Mouse (Mus musculus) bone marrow macrophage, adult 2 months (primary cell): ENCODE results near the gene Kctd15. TPM values are rescaled to one million over a fixed set of nuclear protein-coding genes. Genes with fewer than 3 reads are reported as not detected.

ENCODE experiments used
- H3K27ac ChIP-seq: 2 replicates; pipeline ENCODE4 v1.5.1; 2012; ENCODE audit warnings: low read depth, low read length; ENCODE audit not compliant: insufficient read depth
- H3K4me1 ChIP-seq: 2 replicates; pipeline ENCODE4 v1.6.1; 2012; ENCODE audit warnings: low read length; ENCODE audit not compliant: control insufficient read depth, insufficient read depth
- H3K4me3 ChIP-seq: 2 replicates; pipeline ENCODE4 v1.5.1; 2012; ENCODE audit warnings: mild to moderate bottlenecking, low read length, moderate library complexity; ENCODE audit not compliant: insufficient read depth
- CTCF ChIP-seq: IDR thresholded peaks from 2 replicates; pipeline ENCODE4 v1.5.1; 2012; ENCODE audit warnings: low read depth, mild to moderate bottlenecking, low read length, moderate library complexity
- POLR2A ChIP-seq: IDR thresholded peaks from 2 replicates; pipeline ENCODE4 v1.6.1; 2012; ENCODE audit warnings: mild to moderate bottlenecking, low read depth, low read length, borderline replicate concordance
- polyA plus RNA-seq: library from polyadenylated mRNA; stranded (reverse); fragments of >200 nt; gene quantifications from 2 replicates; pipeline ENCODE4 v1.2.4, GENCODE M21; 2012; ENCODE audit not compliant: missing spikeins, insufficient read depth, insufficient read length

The Kctd15 gene
- not detected in 2 replicates for polyA plus RNA-seq

- no peak within 1 kb of the TSS for H3K27ac ChIP-seq
- no peak for TF ChIP-seq POLR2A
- no peak for TF ChIP-seq CTCF
- peak within 1 kb of the TSS; percentile 61 for H3K4me3 ChIP-seq
- H3K4me1 ChIP-seq: no peaks in the 10 kb centered on the region
These were observed at the start of gene Kctd15 for GRCm38 (mm10) chr7:34656632-34657031. Gene Kctd15, minus strand, starts transcription at chr7:34656732.

GRCm38 (mm10) chr7:34704401-34704800, 47.9 kb upstream of the Kctd15 start:
- TF ChIP-seq POLR2A (no peak), CTCF (no peak)
- no peak overlapping the region for H3K4me3 ChIP-seq
- H3K4me1 ChIP-seq: no peaks in the 10 kb centered on the region
- H3K27ac ChIP-seq: no peak overlapping the region

- no peak overlapping the region for H3K27ac ChIP-seq
- H3K4me3 ChIP-seq: no peak overlapping the region
- H3K4me1 ChIP-seq: no peaks in the 10 kb centered on the region
- TF ChIP-seq POLR2A (no peak), CTCF (no peak)
These were observed 46.9 kb upstream of the Kctd15 start for GRCm38 (mm10) chr7:34703437-34703836.

GRCm38 (mm10) chr7:34702718-34703351, 46.3 kb upstream of the Kctd15 start:
- no peak overlapping the region for H3K4me3 ChIP-seq
- H3K27ac ChIP-seq: no peak overlapping the region
- no peaks in the 10 kb centered on the region for H3K4me1 ChIP-seq
- no peak for TF ChIP-seq CTCF
- TF ChIP-seq POLR2A: no peak

GRCm38 (mm10) chr7:34699888-34700287, 43.4 kb upstream of the Kctd15 start:
- TF ChIP-seq CTCF (no peak), POLR2A (no peak)
- no peak overlapping the region for H3K27ac ChIP-seq
- H3K4me3 ChIP-seq: no peak overlapping the region
- H3K4me1 ChIP-seq: no peaks in the 10 kb centered on the region

- Histone ChIP-seq H3K4me3 (no peak overlapping the region), H3K27ac (no peak overlapping the region), H3K4me1 (no peaks in the 10 kb centered on the region)
- TF ChIP-seq POLR2A (no peak), CTCF (no peak)
These were observed 41.7 kb upstream of the Kctd15 start for GRCm38 (mm10) chr7:34698221-34698620.

GRCm38 (mm10) chr7:34696086-34696485, 39.6 kb upstream of the Kctd15 start:
- Histone ChIP-seq H3K27ac (no peak overlapping the region), H3K4me3 (no peak overlapping the region)
- TF ChIP-seq POLR2A (no peak), CTCF (no peak)

GRCm38 (mm10) chr7:34694898-34695297, 38.4 kb upstream of the Kctd15 start:
- Histone ChIP-seq H3K4me3 (no peak overlapping the region), H3K27ac (no peak overlapping the region), H3K4me1 (no peaks in the 10 kb centered on the region)
- TF ChIP-seq POLR2A: no peak
- TF ChIP-seq CTCF: no peak

More at GRCm38 (mm10) chr7:34696086-34696485, 39.6 kb upstream of the Kctd15 start:
- H3K4me1 ChIP-seq: no peaks in the 10 kb centered on the region

- TF ChIP-seq CTCF: no peak
- TF ChIP-seq POLR2A: no peak
- Histone ChIP-seq H3K4me1 (no peaks in the 10 kb centered on the region), H3K4me3 (no peak overlapping the region), H3K27ac (no peak overlapping the region)
These were observed 37.4 kb upstream of the Kctd15 start for GRCm38 (mm10) chr7:34693916-34694315.

GRCm38 (mm10) chr7:34693072-34693471, 36.5 kb upstream of the Kctd15 start:
- TF ChIP-seq POLR2A: no peak
- no peak for TF ChIP-seq CTCF
- H3K4me1 ChIP-seq: no peaks in the 10 kb centered on the region

GRCm38 (mm10) chr7:34690111-34690510, 33.6 kb upstream of the Kctd15 start:
- no peak for TF ChIP-seq POLR2A
- TF ChIP-seq CTCF: no peak
- H3K27ac ChIP-seq: no peak overlapping the region
- H3K4me1 ChIP-seq: no peaks in the 10 kb centered on the region
- no peak overlapping the region for H3K4me3 ChIP-seq

More at GRCm38 (mm10) chr7:34693072-34693471, 36.5 kb upstream of the Kctd15 start:
- Histone ChIP-seq H3K4me3 (no peak overlapping the region), H3K27ac (no peak overlapping the region)
